Mouse (Mus musculus): ENCODE data around the gene Nek6.

The Nek6 gene

DNA sequence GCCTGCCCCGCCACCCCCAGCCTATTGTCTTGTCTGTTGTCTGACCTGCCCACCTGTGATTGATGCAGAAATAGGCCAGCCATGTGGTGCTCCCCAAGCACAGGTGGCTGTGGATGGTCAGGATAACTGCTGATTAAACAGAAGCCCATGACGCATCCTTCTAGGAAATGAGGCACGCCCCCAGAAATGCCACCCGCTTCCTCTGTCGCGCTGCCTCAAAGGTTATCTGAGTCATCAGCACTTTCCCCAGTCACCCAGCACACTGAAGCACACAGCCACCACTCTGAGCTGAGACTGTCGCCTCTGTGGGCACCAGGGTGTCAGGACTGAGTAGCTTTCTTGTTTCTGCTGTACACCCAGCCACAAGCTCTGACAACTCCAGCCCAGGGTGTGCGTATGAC lies 24.9 kb downstream of the Nek6 start:
- in situ Hi-C loops (cut with MseI, MboI) = no loop called here

GRCm38 (mm10) chr2:38539677-38540076 lies 28.2 kb downstream of the Nek6 start:
- in situ Hi-C loops (cut with MseI, MboI) = no loop called here

DNA sequence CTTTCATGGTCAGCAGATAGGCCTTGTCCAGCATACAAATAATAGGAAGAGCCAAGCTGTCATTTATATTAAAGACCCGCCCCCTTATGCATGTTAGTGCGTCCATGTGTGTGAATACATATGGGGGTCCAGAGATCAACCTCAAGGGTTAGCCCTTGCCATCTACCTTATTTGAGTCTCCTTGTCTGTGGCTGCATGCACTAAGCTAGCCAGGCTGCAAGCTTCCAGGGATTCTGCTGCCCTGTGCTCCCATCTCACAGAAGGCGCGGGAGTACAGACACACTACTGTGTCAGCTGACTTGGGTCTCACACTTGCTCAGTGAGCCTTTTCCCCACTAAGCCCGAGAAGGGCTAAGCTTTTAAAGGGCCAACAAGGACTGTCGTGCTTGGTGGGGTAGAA lies 29.2 kb downstream of the Nek6 start:
- in situ Hi-C loops (cut with MseI, MboI) = no loop called here

GRCm38 (mm10) chr2:38541101-38541500 lies 29.7 kb downstream of the Nek6 start:
- in situ Hi-C loops (cut with MseI, MboI) = no loop called here

GRCm38 (mm10) chr2:38541570-38541969 lies 30.1 kb downstream of the Nek6 start:
- in situ Hi-C loops (cut with MseI, MboI) = no loop called here

- in situ Hi-C loops (cut with MseI, MboI) = no loop called here
Observed at GRCm38 (mm10) chr2:38542366-38542765, 30.9 kb downstream of the Nek6 start.

- in situ Hi-C loops (cut with MseI, MboI) = no loop called here
Observed at GRCm38 (mm10) chr2:38543158-38543557, 31.7 kb downstream of the Nek6 start.

GRCm38 (mm10) chr2:38544341-38544740 lies 32.9 kb downstream of the Nek6 start:
- in situ Hi-C loops (cut with MseI, MboI) = no loop called here

GRCm38 (mm10) chr2:38544982-38545381 lies 33.5 kb downstream of the Nek6 start:
- in situ Hi-C loops (cut with MseI, MboI) = no loop called here

DNA sequence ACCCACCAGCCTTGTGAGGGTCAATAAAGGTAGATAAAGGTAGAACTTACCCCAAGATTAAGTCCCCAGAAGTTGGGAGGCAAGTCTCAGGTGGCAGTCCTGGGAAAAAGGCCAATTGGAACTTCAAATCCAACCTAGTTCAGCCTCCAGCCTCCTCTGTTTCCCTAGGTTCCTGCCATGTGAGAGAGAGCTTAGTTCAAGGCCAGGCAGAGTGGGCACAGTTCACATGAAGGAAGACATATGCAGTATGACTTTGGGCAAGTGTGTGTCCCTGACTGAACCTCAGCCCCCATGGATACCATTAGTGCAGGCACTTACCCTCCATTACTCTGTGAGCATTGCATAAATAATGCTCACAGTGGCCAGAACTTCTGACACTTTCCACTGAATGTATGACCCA lies 34.3 kb downstream of the Nek6 start:
- in situ Hi-C loops (cut with MseI, MboI) = no loop called here

GRCm38 (mm10) chr2:38546222-38546621 lies 34.8 kb downstream of the Nek6 start:
- in situ Hi-C loops (cut with MseI, MboI) = no loop called here

DNA sequence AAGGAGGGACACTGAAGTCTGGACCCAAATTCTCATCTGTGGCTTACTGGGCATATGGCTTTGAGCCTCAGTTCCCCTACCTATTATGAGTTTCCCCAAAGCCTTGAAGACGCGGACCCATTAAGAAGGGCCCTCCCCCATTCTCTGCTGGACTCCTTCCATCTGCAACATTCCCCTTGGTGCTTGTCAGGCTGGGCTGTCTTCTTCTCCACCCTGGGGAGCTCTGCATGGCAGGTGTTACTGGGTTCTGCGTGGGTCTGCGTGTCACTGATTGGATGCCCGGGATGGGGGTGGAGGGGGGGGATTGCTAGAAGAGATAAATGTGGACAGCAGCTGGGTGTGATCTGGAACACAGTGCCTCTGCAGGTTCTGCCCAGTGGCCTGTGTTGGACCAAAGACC lies 35.3 kb downstream of the Nek6 start:
- in situ Hi-C loops (cut with MseI, MboI) = no loop called here

- in situ Hi-C loops (cut with MseI, MboI) = no loop called here
Observed at GRCm38 (mm10) chr2:38547793-38548517, 36.5 kb downstream of the Nek6 start.

GRCm38 (mm10) chr2:38552004-38552443 lies 40.6 kb downstream of the Nek6 start:
- in situ Hi-C loops (cut with MseI, MboI) = no loop called here

DNA sequence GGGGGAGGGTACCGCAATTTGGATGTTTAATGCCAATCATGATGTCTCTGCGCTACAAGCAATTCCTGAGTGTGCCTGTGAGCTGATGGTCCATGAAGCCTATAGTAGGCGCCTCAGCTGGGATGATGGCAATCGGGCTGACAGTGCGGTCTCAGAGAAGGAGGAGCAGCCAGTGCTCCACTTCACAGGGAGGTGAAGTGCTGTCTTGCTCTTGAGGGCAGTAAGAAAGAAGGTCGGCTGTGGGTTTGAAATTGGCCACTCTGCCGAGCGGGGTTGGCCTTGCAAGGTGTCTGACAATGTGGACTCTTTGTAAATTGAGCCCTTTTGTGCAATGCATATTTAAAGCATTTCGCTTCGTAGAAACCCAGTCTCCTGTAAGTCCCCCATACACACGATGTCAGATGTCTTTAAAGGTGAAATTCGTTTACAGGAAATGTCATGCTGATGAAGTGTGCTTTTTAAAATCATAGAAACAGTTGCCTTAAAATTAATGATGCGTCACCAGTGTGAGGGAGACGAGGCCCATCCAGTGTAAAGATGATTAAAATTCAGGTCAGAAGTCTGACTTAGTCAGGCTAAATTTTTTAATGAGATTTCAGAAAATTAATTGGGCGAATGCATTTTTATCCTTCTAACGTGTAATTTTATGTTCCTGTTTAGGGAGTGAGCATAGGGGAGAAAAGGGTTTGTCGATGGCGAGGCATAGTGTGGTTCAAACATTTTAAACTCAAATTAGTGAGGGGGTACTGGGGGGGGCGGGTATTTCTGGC lies 43.0 kb downstream of the Nek6 start:
- in situ Hi-C loops (cut with MseI, MboI) = no loop called here

DNA sequence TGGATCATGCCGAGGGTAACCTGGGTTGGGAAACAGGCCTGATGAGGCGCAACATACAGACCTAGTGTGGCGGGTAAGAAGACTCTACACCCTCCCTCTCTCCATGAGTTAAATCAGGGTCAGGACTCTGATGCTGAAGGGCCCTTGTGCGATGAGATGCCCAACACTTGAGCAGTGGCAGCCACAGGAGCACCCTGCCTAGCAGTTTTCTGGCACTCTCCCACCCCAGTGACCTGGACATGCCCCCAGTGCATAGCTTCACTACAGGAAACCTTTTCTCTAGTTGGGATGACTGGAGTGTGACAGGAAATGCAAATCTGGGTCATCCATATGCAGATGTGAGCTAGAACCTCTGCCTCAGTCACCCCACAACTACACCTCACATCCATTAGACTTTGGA lies 44.2 kb downstream of the Nek6 start:
- in situ Hi-C loops (cut with MseI, MboI) = no loop called here

GRCm38 (mm10) chr2:38556721-38557120 lies 45.3 kb downstream of the Nek6 start:
- in situ Hi-C loops (cut with MseI, MboI) = no loop called here

- in situ Hi-C loops (cut with MseI, MboI) = no loop called here
Observed at GRCm38 (mm10) chr2:38560296-38561227, 49.1 kb downstream of the Nek6 start.

DNA sequence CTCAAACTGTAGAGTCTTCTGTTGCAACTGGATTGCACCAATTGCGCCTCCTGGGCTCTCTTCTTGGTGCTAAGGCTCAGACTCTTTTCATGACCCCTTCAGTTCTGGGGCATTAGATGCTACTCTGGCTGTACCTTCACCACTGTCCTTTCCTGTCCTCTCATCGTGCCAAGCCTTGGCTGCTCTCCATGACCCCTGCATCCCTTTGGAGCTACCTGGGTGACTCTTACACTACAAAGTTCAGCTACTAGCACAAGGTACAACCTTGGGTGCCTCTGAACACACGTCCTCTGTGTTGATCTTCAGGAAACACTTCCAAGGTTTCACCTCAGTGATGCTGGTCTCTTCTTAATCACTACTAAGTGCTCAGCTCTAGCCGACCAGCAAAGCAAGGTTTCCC lies 51.2 kb downstream of the Nek6 start:
- in situ Hi-C loops (cut with MseI, MboI) = no loop called here

- in situ Hi-C loops (cut with MseI, MboI) = no loop called here
Observed at GRCm38 (mm10) chr2:38571971-38572601, 60.6 kb downstream of the Nek6 start.

GRCm38 (mm10) chr2:38574697-38575096 lies 63.3 kb downstream of the Nek6 start:
- in situ Hi-C loops (cut with MseI, MboI) = no loop called here
